Mouse (Mus musculus) fibroblast of lung, adult 2 months (primary cell): ENCODE data around the gene Trmt2a.

Experiments
- DNase-seq: peaks from one replicate; pipeline ENCODE4 v3.0.0-alpha.2; 2011; ENCODE audit warnings: low read depth

The Trmt2a gene

GRCm38 (mm10) chr16:18231451-18231850 is 17.0 kb upstream of the Trmt2a start:
- DNase-seq, result no peak

DNA sequence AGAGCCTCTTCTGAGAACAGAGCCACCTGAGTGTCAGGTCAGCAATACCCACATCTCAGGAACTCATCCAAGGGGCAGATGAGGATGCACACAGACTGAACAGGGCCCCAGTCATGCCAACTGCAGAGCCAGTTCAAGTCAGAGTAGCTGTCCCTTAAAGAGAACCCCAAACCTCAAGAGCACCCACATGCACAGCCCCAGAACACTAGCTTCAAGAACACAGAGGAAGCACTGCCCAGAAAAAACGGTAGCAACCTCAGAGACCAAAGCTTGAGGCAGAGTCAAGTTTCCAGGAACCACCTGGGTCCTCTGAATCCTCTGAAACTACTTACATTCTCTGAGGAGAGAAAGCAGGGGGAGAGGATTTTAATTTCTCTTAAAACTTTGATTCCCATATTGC is 15.0 kb upstream of the Trmt2a start:
- no peak for DNase-seq

GRCm38 (mm10) chr16:18233919-18234670 is 14.4 kb upstream of the Trmt2a start:
- no peak for DNase-seq

DNA sequence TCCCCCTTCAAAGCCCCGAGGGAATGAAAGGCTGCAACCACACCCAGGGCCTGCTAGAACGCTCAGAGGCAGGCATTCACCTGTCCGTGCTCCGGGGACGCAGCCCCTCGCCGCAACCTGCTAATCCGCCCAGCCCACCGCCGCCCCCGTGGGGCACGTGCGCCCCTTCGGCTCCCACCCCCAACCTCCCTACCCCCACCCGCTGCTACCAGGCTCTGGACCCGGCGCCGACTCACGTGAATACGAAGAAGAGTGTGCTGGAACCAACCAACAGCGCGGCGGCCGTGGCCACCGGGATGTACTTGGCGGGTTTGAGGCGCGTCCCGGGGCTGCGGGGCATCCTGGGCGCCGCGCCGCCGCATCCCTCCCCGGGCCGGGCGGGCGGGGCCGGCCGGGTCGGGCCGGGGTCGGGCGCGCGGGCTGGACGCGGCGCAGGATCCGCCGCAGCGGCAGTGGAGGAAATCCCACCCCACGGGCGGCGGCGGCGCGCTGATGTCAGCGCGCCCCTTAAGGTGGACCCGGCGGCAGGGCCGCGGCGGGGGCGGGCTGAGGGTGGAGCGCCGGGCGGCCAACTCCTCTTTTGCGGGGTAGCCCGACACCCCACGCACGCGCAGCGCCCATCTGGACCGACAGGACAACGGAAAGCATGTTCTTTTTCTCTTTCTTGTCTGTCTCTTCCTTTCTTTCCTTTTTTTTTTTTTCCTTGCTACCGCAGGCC is 13.6 kb upstream of the Trmt2a start, which contains the start of gene Zdhhc8:
TSS of gene Zdhhc8 (minus strand) at position 466 of the 718 bp plus-strand sequence.
- no peak for DNase-seq

DNA sequence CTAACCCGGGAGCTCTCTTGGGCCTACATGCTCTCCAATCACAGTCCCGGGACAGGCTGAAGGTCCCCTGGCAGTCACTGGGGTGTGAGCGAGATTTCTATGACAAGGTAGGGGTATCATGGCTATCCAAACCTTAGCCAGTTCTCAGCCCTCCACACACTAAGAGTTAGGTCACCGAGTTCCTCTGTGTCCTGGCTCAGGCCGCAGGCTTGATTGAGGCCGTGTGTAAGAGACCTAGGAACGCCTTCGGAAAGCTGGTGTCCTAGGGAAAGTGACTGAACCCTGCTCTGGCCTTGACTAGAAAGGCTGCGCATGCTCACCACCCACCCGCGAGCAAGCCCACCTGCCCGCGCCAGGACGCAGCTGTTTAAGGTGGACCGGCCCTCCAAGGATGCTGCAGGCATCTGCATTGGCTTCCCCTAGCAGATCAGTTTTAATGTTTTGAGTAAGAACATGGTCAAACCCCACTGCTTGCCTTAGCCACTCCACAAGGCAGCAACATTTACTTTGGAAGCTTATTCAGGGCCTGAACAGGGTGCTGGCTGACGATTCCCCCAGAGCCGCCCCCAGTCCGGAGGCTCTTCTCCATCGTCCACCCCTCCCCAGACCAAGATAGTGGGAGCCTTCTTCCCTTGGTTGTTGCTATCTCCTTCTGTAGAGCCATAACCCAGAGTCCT is 13.0 kb upstream of the Trmt2a start:
- no peak for DNase-seq

GRCm38 (mm10) chr16:18236676-18237501 is 11.6 kb upstream of the Trmt2a start:
- no peak for DNase-seq

- no peak for DNase-seq
These were observed 6.9 kb upstream of the Trmt2a start for GRCm38 (mm10) chr16:18241581-18241980.

GRCm38 (mm10) chr16:18247521-18248399 is 719 bp upstream of the Trmt2a start:
- no peak for DNase-seq

DNA sequence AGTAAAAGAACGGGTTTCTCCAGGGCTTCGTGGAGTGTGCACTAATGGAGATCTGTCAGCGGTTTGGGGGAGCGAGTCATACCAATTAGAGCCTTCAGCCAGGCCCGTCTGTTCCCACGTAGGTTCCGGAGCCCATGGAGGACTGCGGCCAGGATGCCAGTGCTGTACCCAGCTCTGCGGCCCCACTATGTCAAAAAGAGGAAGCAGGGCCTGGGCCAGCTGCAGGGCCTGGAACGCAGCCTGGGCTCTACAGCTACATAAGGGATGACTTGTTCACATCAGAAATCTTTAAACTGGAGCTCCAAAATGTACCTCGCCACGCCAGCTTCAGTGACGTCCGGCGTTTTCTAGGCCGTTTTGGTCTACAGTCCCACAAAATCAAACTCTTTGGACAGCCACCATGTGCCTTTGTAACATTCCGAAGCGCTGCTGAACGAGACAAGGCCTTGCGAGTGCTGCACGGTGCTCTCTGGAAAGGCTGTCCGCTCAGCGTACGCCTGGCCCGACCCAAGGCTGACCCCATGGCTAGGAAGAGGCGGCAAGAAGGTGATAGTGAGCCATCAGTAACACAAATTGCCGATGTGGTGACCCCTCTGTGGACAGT is 987 bp downstream of the Trmt2a start:
- DNase-seq, result no peak

DNA sequence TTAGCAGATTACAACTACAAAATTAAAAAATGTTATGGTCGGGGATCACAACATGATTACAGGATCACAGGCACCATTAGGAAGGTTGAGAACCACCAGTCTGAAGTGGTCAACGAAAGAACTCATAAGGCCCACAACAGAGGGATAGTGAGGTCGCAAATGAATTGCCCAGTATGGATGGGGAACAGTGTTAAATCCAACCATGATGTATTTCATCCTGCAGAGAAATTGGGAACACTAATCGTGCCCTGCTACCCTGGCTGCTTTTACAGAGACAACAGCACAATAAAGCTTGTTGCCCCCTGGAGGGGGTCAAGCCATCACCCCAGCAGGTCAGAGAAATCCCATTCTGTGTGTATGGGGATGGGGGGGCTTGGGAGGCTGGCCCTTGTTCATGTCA is 1.8 kb downstream of the Trmt2a start:
- no peak for DNase-seq

GRCm38 (mm10) chr16:18250828-18251790 is 2.6 kb downstream of the Trmt2a start:
- DNase-seq, result no peak

- DNase-seq, result no peak
These were observed 4.3 kb downstream of the Trmt2a start for GRCm38 (mm10) chr16:18252736-18253135.

DNA sequence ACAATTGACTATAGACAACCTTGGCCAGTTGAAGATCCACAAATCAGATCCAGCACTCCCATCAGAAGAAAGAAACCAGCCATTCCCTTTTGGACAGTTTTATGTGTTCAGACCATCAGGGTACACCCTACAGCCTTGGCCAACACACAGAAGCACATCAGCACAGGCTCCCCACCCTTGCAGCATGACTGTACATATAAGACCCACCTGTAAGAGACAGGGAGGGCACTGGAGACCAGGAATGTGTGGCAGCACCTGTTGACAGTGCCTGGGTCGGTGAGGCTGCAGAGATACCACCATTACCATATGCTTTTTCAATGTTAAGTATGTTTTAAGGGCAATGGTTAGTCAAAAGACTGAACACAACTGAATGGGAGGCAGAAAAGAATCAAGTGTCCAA is 5.4 kb downstream of the Trmt2a start:
- no peak for DNase-seq

DNA sequence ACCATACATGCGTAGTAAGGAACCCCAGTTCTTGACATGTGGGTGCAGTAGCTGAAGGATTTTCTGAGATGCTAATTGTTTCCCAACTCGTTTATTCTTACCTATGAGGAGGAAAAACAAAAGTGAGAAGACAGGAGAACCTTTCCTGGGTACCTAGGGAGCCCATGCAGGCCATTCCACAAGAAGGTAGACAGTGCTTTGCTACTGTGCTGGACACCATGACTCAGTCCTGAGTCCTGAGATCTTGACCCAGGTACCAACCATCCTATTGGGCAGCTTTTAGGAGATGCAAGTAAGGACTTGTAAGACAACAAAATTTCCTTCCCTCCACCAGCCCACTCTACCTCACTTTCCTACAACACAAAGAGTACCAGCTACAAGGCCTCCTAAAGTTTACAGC is 9.7 kb downstream of the Trmt2a start, which contains the start of gene Gm49776:
TSS of gene Gm49776 (minus strand) at position 101 of the 400 bp plus-strand sequence.
- DNase-seq, result no peak

- DNase-seq, result no peak
These were observed 16.5 kb downstream of the Trmt2a start for GRCm38 (mm10) chr16:18265024-18265423.

- DNase-seq, result no peak
These were observed 19.7 kb downstream of the Trmt2a start for GRCm38 (mm10) chr16:18268182-18268581.

GRCm38 (mm10) chr16:18275166-18275565 is 26.7 kb downstream of the Trmt2a start:
- DNase-seq, result no peak

- DNase-seq, result peak; percentile 2
These were observed 39.7 kb downstream of the Trmt2a start for GRCm38 (mm10) chr16:18288166-18288565.

GRCm38 (mm10) chr16:18288581-18289061 is 40.1 kb downstream of the Trmt2a start:
- DNase-seq, result no peak
